Mouse (Mus musculus): ENCODE measurements around the gene Sdcbp2. TPM values are rescaled to one million over a fixed set of nuclear protein-coding genes. Genes with fewer than 3 reads are reported as not detected.

Sdcbp2 gene
- total and polyA plus RNA-seq, 3 experiments: 0.25 TPM; not detected in 2

GRCm38 (mm10) chr2:151598068-151598467, 25.6 kb downstream of the Sdcbp2 start:
- Histone ChIP-seq H3K9me3 (replicated peaks; ENCODE audit: insufficient read depth, low read length) (no peaks in the 10 kb centered on the region), H3K27me3 (ENCODE audit: control insufficient read depth in 1 of 2, insufficient read depth in 2 of 2, low read length in 2 of 2) (no peaks in the 10 kb centered on the region)
- DNase-seq (ENCODE audit: low read depth, low spot score): no peak

DNA sequence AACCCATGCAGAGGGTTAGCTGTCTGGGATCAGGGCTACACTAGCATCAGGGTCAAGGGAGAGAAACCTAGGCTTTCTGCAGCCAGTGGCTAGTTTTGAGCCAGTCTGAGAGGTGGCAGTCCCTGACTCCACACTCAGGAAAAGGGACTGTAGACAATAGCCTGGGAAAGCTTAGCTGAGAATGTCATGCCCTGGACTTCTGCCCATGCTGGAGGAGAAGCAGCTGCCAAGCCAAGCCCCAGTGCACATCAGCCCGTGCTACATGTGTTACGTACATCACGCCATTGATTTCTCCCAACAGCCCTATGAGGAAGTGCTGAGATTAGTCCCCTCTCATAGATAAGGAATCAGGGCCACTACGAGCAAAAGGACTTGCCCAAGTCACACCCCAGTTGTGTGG, 29.7 kb downstream of the Sdcbp2 start:
- DNase-seq (ENCODE audit: low read depth, low spot score): no peak
- Histone ChIP-seq H3K9me3 (replicated peaks; ENCODE audit: insufficient read depth, low read length) (no peaks in the 10 kb centered on the region), H3K9ac (ENCODE audit: control insufficient read depth, low read depth, low read length, poor library complexity, severe bottlenecking) (no peak overlapping the region), H3K79me2 (ENCODE audit: control insufficient read depth, insufficient read depth, low read length, poor library complexity) (no peaks in the 10 kb centered on the region), H3K36me3 (ENCODE audit: control insufficient read depth in 1 of 2, insufficient read depth in 2 of 2, low read length in 2 of 2) (no peaks in the 10 kb centered on the region), H3K27me3 (ENCODE audit: control insufficient read depth in 1 of 2, insufficient read depth in 2 of 2, low read length in 2 of 2) (0 out of 4 replicates have a peak, but pooled peaks cover 0 to 3% of the 10 kb centered on the region in 2 experiments), H3K27ac (ENCODE audit: control insufficient read depth, low read depth, low read length) (no peak overlapping the region), H3K4me3 (ENCODE audit: control insufficient read depth in 1 of 2, insufficient read depth in 1 of 2, low read depth in 2 of 2, low read length in 2 of 2) (no peak overlapping the region), H3K4me1 (ENCODE audit: control insufficient read depth in 1 of 2, insufficient read depth in 2 of 2, low read length in 2 of 2) (no peaks in the 10 kb centered on the region)
- TF ChIP-seq RCOR1 (IDR thresholded peaks at IDR 0.05; ENCODE audit: low read depth, low read length) (no peak), TCF12 (IDR thresholded peaks at IDR 0.05; ENCODE audit: low read depth, low read length) (no peak), ZMIZ1 (IDR thresholded peaks at IDR 0.05; ENCODE audit: low read depth, low read length) (no peak), CTCF (IDR thresholded peaks at IDR 0.05 in 2 of 3, conservative IDR thresholded peaks at IDR 0.05 in 1 of 3; ENCODE audit: control insufficient read depth in 1 of 3, insufficient read depth in 1 of 3, low read depth in 2 of 3, low read length in 3 of 3, poor library complexity in 1 of 3, severe bottlenecking in 1 of 3) (no peak), USF2 (IDR thresholded peaks at IDR 0.05; ENCODE audit: borderline replicate concordance in 1 of 2, insufficient read depth in 1 of 2, low read depth in 1 of 2, low read length in 2 of 2) (no peak), EP300 (IDR thresholded peaks at IDR 0.05; ENCODE audit: low read depth in 1 of 2, low read length in 2 of 2) (no peak), MAFK (IDR thresholded peaks at IDR 0.05; ENCODE audit: borderline replicate concordance, low read depth, low read length) (no peak), ZC3H11A (IDR thresholded peaks at IDR 0.05; ENCODE audit: low read depth, low read length) (no peak), CHD2 (IDR thresholded peaks at IDR 0.05; ENCODE audit: low read length) (no peak), CHD1 (IDR thresholded peaks at IDR 0.05; ENCODE audit: low read depth, low read length) (no peak), POLR2A (IDR thresholded peaks at IDR 0.05; ENCODE audit: control insufficient read depth in 1 of 2, insufficient read depth in 1 of 2, low read depth in 1 of 2, low read length in 2 of 2, poor library complexity in 1 of 2) (no peak), MYB (IDR thresholded peaks at IDR 0.05; ENCODE audit: low read depth, low read length) (no peak), E2F4 (IDR thresholded peaks at IDR 0.05; ENCODE audit: borderline replicate concordance, low read depth, low read length) (no peak), ZNF384 (IDR thresholded peaks at IDR 0.05; ENCODE audit: low read depth, low read length) (no peak), MXI1 (IDR thresholded peaks at IDR 0.05; ENCODE audit: low read depth, low read length) (no peak), HCFC1 (IDR thresholded peaks at IDR 0.05; ENCODE audit: low read depth, low read length) (no peak)

More at GRCm38 (mm10) chr2:151598068-151598467, 25.6 kb downstream of the Sdcbp2 start:
- Histone ChIP-seq H3K27ac (ENCODE audit: control insufficient read depth, low read depth, low read length) (no peak overlapping the region), H3K4me1 (ENCODE audit: control insufficient read depth in 1 of 2, insufficient read depth in 2 of 2, low read length in 2 of 2) (no peaks in the 10 kb centered on the region), H3K4me3 (ENCODE audit: control insufficient read depth in 1 of 2, insufficient read depth in 1 of 2, low read depth in 2 of 2, low read length in 2 of 2) (no peak overlapping the region), H3K79me2 (ENCODE audit: control insufficient read depth, insufficient read depth, low read length, poor library complexity) (no peaks in the 10 kb centered on the region), H3K36me3 (ENCODE audit: control insufficient read depth in 1 of 2, insufficient read depth in 2 of 2, low read length in 2 of 2) (no peaks in the 10 kb centered on the region), H3K9ac (ENCODE audit: control insufficient read depth, low read depth, low read length, poor library complexity, severe bottlenecking) (no peak overlapping the region)
- TF ChIP-seq CTCF (IDR thresholded peaks at IDR 0.05 in 2 of 3, conservative IDR thresholded peaks at IDR 0.05 in 1 of 3; ENCODE audit: control insufficient read depth in 1 of 3, insufficient read depth in 1 of 3, low read depth in 2 of 3, low read length in 3 of 3, poor library complexity in 1 of 3, severe bottlenecking in 1 of 3) (no peak), GABPA (IDR thresholded peaks at IDR 0.05; ENCODE audit: low read depth, low read length) (no peak)

Data from MEL (cell line).